Mouse (Mus musculus): ENCODE measurements around the gene Ube4a.
"Not testable (repeated sequence)": the region's sequence is repeated elsewhere in the genome, so short reads cannot be mapped to it uniquely, and the experiment has no call there.

Gene Ube4a

DNA sequence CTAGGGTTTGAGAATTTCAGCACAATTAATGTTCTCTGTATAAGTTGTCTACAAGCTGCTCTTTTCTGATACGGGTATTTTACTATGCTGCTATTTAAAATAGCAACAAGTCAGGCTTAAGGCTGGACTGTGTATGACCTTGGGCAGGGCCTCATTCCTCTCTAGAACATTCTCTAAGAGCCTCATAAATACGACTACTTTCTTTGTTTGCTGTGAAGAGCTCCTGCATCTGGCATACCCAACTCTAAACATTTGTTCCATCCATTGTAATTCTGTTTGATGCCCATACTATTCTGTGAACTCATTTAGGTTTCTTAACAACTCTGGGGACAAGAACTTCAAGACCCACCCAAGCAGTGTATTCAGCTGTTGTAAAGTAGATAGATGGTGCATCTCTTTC lies 17.6 kb upstream of the Ube4a start:
- in situ Hi-C loops (cut with MboI; ENCODE audit: low pct_unique_long_range_greater_than_20kb in 1 of 2, low sequenced_read_pairs in 2 of 2, unreplicated experiment in 1 of 2): no loop called here

DNA sequence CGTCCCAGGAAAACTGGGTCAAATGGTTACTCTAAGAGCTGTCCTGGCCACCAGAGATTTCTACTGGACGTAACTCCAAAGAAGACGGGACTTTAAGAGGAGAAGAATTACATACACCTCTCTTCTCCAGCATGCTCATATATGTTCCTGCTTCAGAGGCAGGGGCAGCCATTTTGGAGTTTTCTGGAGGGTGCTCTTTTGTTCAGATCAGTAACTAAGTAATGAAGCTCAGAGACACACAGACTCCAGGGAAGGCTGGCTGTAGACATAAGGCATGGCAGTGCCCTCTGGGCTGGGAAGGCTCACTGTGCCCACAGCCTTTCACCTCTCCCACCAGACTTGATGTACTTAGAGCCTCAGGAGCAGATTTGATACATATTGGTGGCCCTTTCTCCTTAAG lies 17.1 kb upstream of the Ube4a start:
- in situ Hi-C loops (cut with MboI; ENCODE audit: low pct_unique_long_range_greater_than_20kb in 1 of 2, low sequenced_read_pairs in 2 of 2, unreplicated experiment in 1 of 2): no loop called here

DNA sequence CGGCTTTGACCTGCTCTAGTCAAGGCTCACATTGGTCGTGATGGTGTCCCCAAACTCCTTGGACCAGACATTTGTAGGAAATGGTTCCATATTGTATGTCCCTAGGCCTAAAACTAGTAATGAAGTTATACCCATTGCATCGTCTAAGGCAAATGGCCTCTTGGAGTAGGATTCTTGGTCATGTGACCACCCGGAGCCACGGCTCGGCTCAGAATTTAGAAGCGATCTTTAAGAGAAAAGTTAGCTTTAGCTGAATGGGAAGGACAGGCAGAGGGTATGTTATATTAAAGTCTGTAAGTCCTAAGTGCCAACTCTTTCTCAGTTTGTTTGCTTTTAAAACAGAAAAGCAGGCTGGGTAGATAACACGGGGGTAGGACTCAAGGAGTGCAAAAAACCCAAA lies 16.7 kb upstream of the Ube4a start:
- in situ Hi-C loops (cut with MboI; ENCODE audit: low pct_unique_long_range_greater_than_20kb in 1 of 2, low sequenced_read_pairs in 2 of 2, unreplicated experiment in 1 of 2): no loop called here

DNA sequence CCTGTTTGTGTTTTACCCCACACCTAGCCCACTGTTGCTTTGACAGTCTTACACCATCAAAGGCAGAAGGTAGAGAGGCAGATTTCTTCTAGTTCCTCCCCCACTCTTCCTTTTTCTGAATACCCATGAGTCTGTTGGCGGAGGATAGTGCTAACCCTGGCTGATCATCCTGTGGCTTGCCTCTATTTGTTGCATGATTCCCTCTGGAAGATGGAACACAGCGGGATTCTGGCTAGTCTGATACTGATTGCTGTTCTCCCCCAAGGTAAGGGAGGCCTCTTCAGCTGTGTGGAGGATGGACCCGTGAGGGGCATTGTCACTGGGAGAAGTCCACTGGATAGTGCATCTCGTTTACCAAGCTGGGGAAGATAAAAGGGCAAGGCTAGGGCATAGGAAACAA lies 16.3 kb upstream of the Ube4a start, which contains the start of gene Cd3d:
Cd3d (plus strand) TSS at position 111 of the 400 bp plus-strand sequence.
- in situ Hi-C loops (cut with MboI; ENCODE audit: low pct_unique_long_range_greater_than_20kb in 1 of 2, low sequenced_read_pairs in 2 of 2, unreplicated experiment in 1 of 2): no loop called here

DNA sequence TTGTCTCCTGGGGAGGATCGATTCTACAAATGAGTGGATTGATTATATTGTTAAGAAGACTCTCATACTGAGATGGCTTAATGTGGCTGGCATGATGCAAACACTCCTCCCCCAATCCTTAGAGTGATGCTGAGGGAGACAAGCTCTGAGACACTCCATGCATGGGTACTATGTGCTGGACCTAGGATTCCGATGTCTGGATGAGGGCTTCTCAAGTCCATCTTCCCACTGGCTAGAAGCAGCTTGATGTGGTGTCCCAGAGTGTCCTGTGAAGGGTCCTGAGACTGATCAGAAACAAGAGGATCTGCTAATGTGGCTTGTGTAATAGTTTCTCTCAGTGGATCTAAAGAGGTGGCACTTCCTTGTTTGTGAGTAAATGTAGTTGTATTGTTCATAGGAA lies 15.7 kb upstream of the Ube4a start:
- in situ Hi-C loops (cut with MboI; ENCODE audit: low pct_unique_long_range_greater_than_20kb in 1 of 2, low sequenced_read_pairs in 2 of 2, unreplicated experiment in 1 of 2): no loop called here

DNA sequence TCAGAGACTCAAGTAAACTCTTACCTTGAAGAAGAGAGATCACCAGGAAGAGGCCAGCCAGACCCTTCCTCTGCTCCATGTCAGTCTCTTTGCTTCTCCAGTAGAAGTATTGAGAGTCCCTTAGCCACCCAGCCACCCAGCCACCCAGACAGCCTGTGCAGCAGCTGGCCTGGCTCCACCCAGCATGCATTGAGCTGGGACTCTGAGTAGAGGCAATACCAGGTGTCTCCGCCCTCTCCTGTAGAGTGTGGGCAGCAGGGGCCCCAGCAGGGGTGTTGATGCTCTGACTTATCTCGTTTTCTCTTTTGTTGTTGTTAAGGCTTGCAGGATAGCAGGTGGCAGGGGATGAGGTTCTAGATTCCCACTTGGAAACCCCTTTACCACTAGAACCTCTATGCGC lies 14.8 kb upstream of the Ube4a start, which contains the start of gene Cd3g:
Cd3g (minus strand) TSS at position 190 of the 400 bp plus-strand sequence.
- in situ Hi-C loops (cut with MboI; ENCODE audit: low pct_unique_long_range_greater_than_20kb in 1 of 2, low sequenced_read_pairs in 2 of 2, unreplicated experiment in 1 of 2): no loop called here

DNA sequence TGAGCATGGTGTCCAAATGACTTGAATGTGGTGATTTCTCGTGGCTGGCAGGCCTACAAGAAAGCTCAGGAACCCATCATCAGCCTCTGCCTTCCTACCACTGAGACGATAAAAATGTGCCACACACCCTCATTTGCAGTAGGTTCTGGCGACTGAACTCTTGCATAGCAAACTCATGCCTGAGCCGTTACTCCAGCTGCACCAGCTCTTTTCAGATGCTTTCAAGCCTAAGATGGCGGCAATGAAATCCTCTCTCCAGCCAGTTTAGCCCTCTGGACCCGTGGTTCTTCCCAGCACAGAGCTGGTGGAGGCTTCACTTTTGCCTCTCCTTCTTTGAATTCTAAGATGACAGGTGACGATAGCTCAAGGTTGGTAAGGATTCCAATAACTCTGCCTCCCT lies 14.4 kb upstream of the Ube4a start:
- in situ Hi-C loops (cut with MboI; ENCODE audit: low pct_unique_long_range_greater_than_20kb in 1 of 2, low sequenced_read_pairs in 2 of 2, unreplicated experiment in 1 of 2): no loop called here

DNA sequence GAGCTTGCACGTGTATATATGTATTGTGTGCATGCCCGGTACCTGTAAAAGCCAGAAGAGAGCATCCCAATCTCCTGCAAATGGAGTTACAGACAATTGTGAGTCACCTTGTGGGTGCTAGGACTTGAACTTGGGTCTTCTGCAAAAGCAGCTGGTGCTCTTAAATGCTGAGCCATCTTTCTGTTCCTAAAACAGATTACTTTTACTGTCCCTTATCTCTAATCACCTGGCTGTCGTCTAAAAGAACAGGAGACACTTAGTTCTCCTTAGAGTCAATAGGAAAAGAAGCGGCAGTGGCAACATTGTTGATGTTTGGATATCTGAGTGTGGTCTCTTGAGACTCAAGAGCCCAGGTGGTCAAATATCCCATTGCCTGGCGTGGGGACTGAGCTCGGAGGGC lies 12.4 kb upstream of the Ube4a start:
- in situ Hi-C loops (cut with MboI; ENCODE audit: low pct_unique_long_range_greater_than_20kb in 1 of 2, low sequenced_read_pairs in 2 of 2, unreplicated experiment in 1 of 2): no loop called here

DNA sequence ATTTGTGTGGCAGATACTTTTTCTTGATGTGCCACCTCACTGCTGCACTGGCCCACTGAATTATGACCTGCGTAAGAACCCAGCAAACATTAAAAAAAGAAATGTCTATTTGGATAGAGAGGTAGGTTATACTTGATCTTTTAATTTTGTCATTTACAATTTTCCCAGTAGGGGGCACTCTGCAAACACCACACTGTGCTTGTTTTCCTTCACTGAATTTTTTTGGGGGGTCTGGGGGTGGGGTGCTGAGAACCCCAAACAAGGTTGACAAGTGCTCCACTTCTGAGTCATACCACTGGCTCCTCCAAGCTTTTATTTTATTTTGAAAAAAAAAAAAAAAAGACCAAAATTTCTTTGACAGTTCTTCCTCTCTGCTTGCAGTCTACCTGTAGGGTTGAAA lies 4.0 kb upstream of the Ube4a start:
- in situ Hi-C loops (cut with MboI; ENCODE audit: low pct_unique_long_range_greater_than_20kb in 1 of 2, low sequenced_read_pairs in 2 of 2, unreplicated experiment in 1 of 2): no loop called here

DNA sequence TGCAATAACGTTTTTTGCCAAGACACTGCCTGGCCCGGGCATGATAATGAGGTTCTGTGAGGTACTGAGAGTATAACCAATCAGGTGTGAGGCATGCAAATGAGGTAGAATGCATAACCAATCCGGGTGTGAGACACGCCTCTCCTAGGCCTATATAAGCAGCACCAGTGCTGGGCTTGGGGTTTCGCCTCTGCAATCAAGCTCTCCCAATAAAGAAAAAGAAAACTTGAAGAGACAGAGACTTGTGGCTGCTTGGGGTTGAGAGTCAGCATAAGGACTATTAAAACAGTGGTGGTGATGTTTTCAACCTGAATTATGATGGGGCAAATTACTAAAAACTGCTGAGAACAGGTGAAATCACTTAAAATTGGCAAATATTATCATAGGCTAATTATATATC lies 2.4 kb upstream of the Ube4a start:
- in situ Hi-C loops (cut with MboI; ENCODE audit: low pct_unique_long_range_greater_than_20kb in 1 of 2, low sequenced_read_pairs in 2 of 2, unreplicated experiment in 1 of 2): not testable (repeated sequence)

DNA sequence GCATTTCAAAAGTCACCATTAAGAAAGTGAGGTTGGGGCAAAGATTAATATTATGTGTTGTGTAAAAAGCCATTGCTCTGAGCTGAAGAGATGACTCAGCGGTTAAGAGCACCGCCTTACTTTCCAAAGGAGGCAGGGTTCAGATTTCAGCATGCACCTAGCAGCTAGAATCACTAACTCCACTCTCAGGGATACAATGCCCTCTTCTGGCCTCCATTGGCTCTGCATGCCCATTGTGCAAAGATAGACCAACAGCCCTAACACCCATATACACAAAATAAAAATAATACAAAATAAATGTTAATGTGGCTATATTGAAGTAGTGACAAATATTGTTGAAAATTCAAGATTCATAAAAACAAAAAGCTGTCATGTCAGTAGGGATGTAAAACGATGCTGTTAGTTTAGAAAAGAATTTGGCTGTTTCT lies 1.4 kb upstream of the Ube4a start:
- in situ Hi-C loops (cut with MboI; ENCODE audit: low pct_unique_long_range_greater_than_20kb in 1 of 2, low sequenced_read_pairs in 2 of 2, unreplicated experiment in 1 of 2): no loop called here

DNA sequence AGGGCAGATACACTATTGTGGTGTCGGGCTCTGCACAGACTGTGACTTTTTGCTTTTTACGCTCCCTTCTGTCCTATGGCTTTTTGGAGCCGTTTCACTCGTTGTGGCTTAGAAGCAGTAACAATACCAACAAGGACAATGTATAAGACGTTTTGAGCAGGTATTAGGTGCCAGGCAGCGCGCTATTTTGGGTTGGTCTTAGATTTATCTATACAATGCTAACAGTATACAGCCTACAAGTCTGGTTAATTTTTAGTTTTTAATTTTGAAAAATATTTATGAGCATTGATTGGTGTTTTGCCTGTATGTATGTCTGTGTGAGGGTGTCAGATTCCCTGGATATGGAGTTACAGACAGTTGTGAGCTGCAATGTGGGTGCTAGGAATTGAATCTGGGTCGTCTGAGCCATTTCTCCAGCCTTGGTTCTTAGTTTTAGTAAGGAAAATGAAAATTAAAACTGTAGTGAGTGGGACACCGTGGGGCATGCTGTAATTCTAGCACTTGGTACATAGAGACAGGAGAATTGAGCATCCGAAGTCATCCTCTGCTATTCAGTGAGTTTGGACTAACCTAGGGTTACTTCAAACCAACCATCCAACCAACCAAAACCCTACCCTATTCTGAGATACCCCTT lies 550 bp upstream of the Ube4a start:
- in situ Hi-C loops (cut with MboI; ENCODE audit: low pct_unique_long_range_greater_than_20kb in 1 of 2, low sequenced_read_pairs in 2 of 2, unreplicated experiment in 1 of 2): no loop called here

DNA sequence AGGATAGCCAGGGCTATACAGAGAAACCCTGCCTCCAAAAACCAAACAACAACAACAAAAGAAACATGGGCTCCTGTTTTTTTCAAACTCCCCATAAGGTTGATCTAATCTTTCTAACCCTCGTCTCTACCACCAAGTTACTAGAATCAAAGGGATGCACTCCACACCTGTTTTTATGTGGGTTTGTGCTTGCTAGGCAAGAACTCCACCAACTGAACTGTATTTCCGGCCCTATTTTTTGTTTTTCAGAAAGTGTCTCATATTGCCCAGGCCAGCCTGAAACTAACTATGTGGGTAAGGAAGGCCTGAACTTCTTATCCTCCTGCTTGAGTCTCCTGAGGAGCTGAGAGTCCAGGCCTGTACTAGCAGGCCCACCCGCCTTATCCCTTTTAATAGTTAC lies 11.0 kb downstream of the Ube4a start:
- in situ Hi-C loops (cut with MboI; ENCODE audit: low pct_unique_long_range_greater_than_20kb in 1 of 2, low sequenced_read_pairs in 2 of 2, unreplicated experiment in 1 of 2): no loop called here

DNA sequence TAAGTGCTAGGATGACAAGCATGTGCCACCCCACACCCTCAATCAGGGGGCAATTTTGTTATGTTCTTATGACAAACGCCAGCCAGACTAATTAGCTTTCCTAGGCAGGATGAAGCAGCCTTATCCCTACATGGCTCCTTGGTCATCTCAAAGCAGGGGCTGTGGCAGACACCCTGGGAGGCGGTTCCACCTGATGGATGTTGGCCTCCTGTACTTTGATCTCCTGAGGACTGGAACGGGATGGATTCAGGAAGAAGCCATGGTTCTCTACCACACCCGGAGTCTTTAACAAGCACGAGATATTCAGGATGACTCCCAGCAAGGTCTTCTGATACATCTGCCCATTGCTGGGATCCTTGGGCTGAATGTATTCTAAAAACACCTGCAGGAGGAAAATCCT lies 17.6 kb downstream of the Ube4a start:
- in situ Hi-C loops (cut with MboI; ENCODE audit: low pct_unique_long_range_greater_than_20kb in 1 of 2, low sequenced_read_pairs in 2 of 2, unreplicated experiment in 1 of 2): no loop called here

DNA sequence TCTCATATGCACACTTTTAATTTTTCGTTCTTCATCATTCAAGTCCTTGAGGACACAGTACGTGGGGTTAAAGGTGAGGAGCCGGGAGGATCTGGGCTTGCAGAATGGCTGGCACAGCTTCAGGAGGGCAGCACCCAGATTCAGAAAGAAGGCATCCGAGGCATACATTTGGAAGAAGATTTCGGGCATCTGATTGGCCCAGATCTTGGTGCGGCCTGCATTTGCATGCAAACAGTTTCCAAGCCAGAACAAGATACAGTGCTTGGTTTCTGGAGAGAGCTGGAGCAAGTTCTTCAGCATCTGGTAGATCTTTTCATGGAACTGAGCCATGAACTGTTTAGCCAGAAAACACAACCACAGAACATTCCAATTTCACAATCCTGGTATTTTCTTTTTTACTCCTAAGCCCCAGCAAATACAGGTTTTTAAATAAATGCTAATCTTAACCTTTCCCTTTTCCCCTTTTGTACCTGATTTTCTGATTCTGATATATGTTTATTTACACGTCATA lies 19.2 kb downstream of the Ube4a start:
- in situ Hi-C loops (cut with MboI; ENCODE audit: low pct_unique_long_range_greater_than_20kb in 1 of 2, low sequenced_read_pairs in 2 of 2, unreplicated experiment in 1 of 2): no loop called here

DNA sequence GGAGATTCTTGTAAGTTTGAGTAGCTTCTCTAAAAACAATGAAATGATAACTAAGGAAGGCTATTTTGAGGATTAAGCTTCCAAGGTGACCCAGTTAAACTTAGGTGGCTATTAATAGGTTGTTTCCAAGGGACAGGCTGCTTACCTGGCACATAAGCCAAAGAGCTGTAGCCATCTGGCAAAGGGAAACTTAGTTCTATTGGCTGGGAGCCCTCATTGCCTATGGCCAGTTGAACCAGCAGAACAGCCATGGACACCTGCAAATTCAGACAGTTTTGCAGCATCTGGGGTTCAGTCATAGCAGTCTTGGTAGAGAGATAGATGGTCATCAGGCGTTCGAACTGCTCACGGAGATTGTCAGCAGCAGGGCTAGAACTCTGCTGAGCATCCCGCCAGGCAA lies 23.0 kb downstream of the Ube4a start:
- in situ Hi-C loops (cut with MboI; ENCODE audit: low pct_unique_long_range_greater_than_20kb in 1 of 2, low sequenced_read_pairs in 2 of 2, unreplicated experiment in 1 of 2): no loop called here

DNA sequence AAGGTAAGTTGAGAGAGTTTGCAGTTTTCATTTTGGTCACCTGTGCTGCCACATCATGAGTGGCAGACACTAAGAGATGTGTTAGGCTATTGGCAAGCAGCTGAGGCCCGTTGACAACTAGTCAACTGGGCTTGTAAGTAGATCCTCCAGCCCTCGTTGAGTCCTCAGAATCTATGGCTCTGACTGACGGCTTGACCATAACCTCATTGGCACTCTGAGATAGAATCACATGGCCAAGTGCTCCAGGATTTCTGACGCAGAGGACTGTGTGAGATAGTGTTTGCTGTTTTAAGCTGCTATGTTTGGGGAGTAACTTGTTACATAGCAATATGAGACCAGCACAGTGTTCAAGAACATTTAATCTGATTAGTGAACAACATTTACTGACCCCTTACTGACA lies 23.6 kb downstream of the Ube4a start:
- in situ Hi-C loops (cut with MboI; ENCODE audit: low pct_unique_long_range_greater_than_20kb in 1 of 2, low sequenced_read_pairs in 2 of 2, unreplicated experiment in 1 of 2): no loop called here

DNA sequence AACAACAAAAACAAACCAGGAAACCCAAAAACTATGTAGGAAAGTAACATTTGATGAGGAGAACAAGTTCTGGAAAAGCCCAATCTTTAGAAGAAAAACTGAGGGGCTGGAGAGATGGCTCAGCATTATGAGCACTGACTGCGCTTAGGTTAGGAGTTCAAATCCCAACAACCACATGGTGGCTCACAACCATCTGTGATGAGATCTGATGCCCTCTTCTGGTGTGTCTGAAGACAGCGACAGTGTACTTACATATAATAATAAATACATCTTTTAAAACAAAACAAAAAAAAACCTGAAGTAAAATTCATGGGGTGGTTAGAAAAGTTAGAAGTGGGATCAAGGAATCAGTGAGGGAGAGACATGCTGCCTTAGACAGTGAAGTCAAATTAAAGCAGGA lies 43.9 kb downstream of the Ube4a start:
- in situ Hi-C loops (cut with MboI; ENCODE audit: low pct_unique_long_range_greater_than_20kb in 1 of 2, low sequenced_read_pairs in 2 of 2, unreplicated experiment in 1 of 2): no loop called here

DNA sequence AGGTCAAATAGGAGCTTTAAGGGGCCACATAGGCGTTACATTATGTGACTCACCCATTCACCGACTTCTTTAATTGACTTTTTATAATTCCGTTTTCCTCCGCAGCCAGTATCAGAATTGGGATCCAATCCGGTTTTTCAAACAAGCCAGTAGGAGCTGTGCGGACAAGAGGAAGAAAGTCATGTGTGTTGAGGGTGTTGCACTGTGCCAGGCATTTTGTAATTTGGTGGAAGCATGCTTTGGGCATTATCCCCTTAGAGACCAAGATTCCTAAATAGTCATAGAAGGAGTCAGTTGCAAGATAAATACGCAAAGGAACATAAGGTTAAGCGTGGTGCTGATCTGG lies 44.3 kb downstream of the Ube4a start:
- in situ Hi-C loops (cut with MboI; ENCODE audit: low pct_unique_long_range_greater_than_20kb in 1 of 2, low sequenced_read_pairs in 2 of 2, unreplicated experiment in 1 of 2): no loop called here

DNA sequence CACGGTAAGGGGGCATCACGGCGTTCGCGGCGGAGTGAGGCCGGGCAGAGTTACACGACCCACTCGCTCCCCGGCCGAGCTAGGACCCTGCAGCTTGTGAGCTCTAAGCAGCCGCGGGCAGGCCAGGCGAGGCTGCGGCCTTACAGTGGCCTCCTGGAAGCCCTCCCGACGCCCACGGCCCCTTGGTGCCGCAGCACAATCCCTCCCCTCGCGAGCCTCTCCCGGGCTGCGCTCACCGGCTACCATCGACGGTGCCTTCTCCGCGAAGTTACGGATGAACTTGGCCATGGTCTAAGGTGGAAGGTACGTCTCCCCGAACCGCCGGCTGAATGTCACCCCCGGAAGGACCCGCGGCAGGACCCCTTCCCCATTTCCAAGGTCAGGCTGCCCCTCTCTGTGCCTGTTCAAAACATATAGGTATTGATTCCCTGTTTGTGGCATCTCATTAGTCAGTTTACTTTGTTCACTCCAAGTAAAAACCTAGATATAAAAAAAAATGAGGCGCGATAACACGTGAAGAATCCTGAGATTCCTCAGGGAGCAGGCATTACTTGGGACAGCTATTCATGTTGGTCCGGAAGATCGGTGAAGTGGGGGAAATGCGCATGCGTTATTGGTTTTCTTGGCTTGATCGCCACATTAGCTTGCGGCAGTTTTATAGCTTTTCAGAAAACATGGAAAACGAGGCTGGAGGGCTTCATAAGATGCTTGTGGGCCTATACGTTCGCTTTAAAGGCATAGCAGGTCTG lies 44.9 kb downstream of the Ube4a start, which contains the start of gene Atp5l:
Atp5l (minus strand) TSS at position 369 of the 749 bp plus-strand sequence.
- in situ Hi-C loops (cut with MboI; ENCODE audit: low pct_unique_long_range_greater_than_20kb in 1 of 2, low sequenced_read_pairs in 2 of 2, unreplicated experiment in 1 of 2): no loop called here
